Mouse (Mus musculus) liver, embryonic 16.5 days (tissue): ENCODE results near the gene Ros1. TPM values are rescaled to one million over a fixed set of nuclear protein-coding genes. Genes with fewer than 3 reads are reported as not detected.
A peak's percentile ranks its signal among the peaks of the same experiment; 100 is the strongest.

Source experiments
- ATAC-seq: fragments of 200-750 bp; cut with Nextera tagmentation; 2 replicates; pipeline ENCODE4 v1.8.0; 2017; ENCODE audit warnings: low read depth, mild to moderate bottlenecking, moderate number of reproducible peaks, moderate library complexity
- H3K27ac ChIP-seq: fragments of 300-500 bp; sonication (generic); 2 replicates; pipeline ENCODE4 v1.5.1; 2014; ENCODE audit warnings: mild to moderate bottlenecking, low read length
- H3K27me3 ChIP-seq: fragments of 300-500 bp; sonication (generic); 2 replicates; pipeline ENCODE4 v1.6.1; 2014; ENCODE audit warnings: low read depth, low read length, mixed read lengths; ENCODE audit not compliant: control insufficient read depth, insufficient read depth
- H3K36me3 ChIP-seq: fragments of 300-500 bp; sonication (generic); 2 replicates; pipeline ENCODE4 v1.6.1; 2014; ENCODE audit warnings: mild to moderate bottlenecking; ENCODE audit not compliant: control insufficient read depth, insufficient read depth
- H3K4me1 ChIP-seq: fragments of 300-500 bp; sonication (generic); 2 replicates; pipeline ENCODE4 v1.6.1; 2014; ENCODE audit warnings: low read depth, low read length, mixed read lengths; ENCODE audit not compliant: control insufficient read depth
- H3K4me2 ChIP-seq: fragments of 300-500 bp; sonication (generic); 2 replicates; pipeline ENCODE4 v1.6.1; 2014; ENCODE audit warnings: low read depth, low read length, mixed read lengths
- H3K4me3 ChIP-seq: fragments of 300-500 bp; sonication (generic); 2 replicates; pipeline ENCODE4 v1.5.1; 2014; ENCODE audit warnings: low read depth, mild to moderate bottlenecking, low read length
- H3K9ac ChIP-seq: fragments of 300-500 bp; sonication (generic); 2 replicates; pipeline ENCODE4 v1.6.1; 2014; ENCODE audit warnings: low read depth, low read length
- H3K9me3 ChIP-seq: fragments of 300-500 bp; sonication (generic); replicated peaks from 2 replicates; pipeline ENCODE4 v1.6.1; 2016; ENCODE audit warnings: low read length; ENCODE audit not compliant: control insufficient read depth
- WGBS: fragments of 180-500 bp; shearing (Covaris S2); extraction: QIAGEN DNeasy Blood & Tissue Kit; methylation state at CpG from one replicate; pipeline ENCODE4 v1.1.7; 2014; ENCODE audit not compliant: insufficient replicate concordance; 5-methylcytosine and 5-hydroxymethylcytosine counted together
- microRNA-seq: library from miRNA; unstranded; fragments of <30 nt; microRNA quantifications from one replicate; pipeline ENCODE4, GENCODE M21; 2016
- polyA plus RNA-seq: library from polyadenylated mRNA; unstranded; fragments of >200 nt; fragmentation: Nextera tagmentation; extraction: Ambion mirVana; gene quantifications from 2 replicates; pipeline ENCODE4 v1.2.1, GENCODE M21; 2015

The Ros1 gene
- polyA plus RNA-seq, 1 experiment from 2014 or later, result 0.04 TPM

- Histone ChIP-seq H3K36me3 (no peaks in the 10 kb centered on the region), H3K4me3 (no peak overlapping the region), H3K27me3 (peaks cover 57% of the 10 kb centered on the region), H3K9me3 (no peaks in the 10 kb centered on the region), H3K4me2 (peak overlapping the region; percentile 43; the same call in 1 of the 2 replicates), H3K27ac (no peak overlapping the region), H3K9ac (no peak overlapping the region), H3K4me1 (no peaks in the 10 kb centered on the region)
- ATAC-seq, result no peak
- 2% methylated on average over 14 of the region's 15 CpGs for WGBS
Measured at GRCm38 (mm10) chr10:52021736-52022394, 173.2 kb downstream of the Ros1 start.

- H3K4me3 ChIP-seq, result no peak overlapping the region
- no peaks in the 10 kb centered on the region for H3K9me3 ChIP-seq
- H3K36me3 ChIP-seq, result no peaks in the 10 kb centered on the region
- no peak overlapping the region for H3K27ac ChIP-seq
- ATAC-seq, result no peak
- H3K9ac ChIP-seq, result no peak overlapping the region
- H3K4me2 ChIP-seq, result no peak overlapping the region
- H3K4me1 ChIP-seq, result no peaks in the 10 kb centered on the region
- peaks cover 54% of the 10 kb centered on the region for H3K27me3 ChIP-seq
- 3% methylated on average over 9 of the region's 9 CpGs for WGBS
Measured at GRCm38 (mm10) chr10:52021231-52021630, 173.8 kb downstream of the Ros1 start.

DNA sequence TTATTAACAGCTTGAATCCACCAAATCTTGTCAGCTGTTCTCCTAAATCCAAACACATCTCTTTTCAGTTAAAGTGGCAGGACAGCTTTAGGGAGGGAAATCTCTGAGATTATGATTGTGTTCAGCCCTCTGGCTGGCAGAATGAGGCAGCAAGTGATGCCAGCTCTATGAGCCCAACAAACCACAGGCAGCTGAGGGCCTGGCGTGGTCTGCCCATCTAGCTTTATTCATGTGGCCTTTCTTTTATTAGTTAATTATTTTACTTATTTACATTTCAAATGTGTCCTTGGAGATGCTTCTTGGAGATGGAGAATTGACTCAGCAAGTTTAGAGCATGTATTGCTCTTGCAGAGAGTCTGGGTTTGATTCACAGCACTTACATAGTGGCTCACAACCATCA is 176.6 kb downstream of the Ros1 start:
- 36% methylated on average over 1 of the region's 1 CpGs for WGBS
- no peaks in the 10 kb centered on the region for H3K36me3 ChIP-seq
- H3K4me1 ChIP-seq, result no peaks in the 10 kb centered on the region
- H3K27ac ChIP-seq, result no peak overlapping the region
- H3K9me3 ChIP-seq, result no peaks in the 10 kb centered on the region
- no peak for ATAC-seq
- no peak overlapping the region for H3K4me2 ChIP-seq
- H3K27me3 ChIP-seq, result peaks cover 31% of the 10 kb centered on the region
- H3K9ac ChIP-seq, result no peak overlapping the region
- no peak overlapping the region for H3K4me3 ChIP-seq

Small RNA genes within 50 kb of the gene (microRNA-seq; reads per million reads assigned to microRNA genes)
- not detected for gene Gm24084

Other genes with a start within 250 kb of the Ros1 start
- 0.21 and 0.48 TPM in 2 replicates for gene Vgll2, start 172.7 kb downstream of the Ros1 start, polyA plus RNA-seq
- gene Dcbld1, start 38.4 kb upstream of the Ros1 start, polyA plus RNA-seq, result 4.2 and 4.4 TPM in 2 replicates
- not detected in 2 replicates for gene Gm26741, start 163.5 kb upstream of the Ros1 start, polyA plus RNA-seq
- gene Gopc, start 186.9 kb upstream of the Ros1 start, polyA plus RNA-seq, result 4.7 and 5.0 TPM in 2 replicates
- 0.14 TPM in 1 of 2 replicates, not detected in the other for gene Nepn, start 193.7 kb upstream of the Ros1 start, polyA plus RNA-seq
- 4.1 and 4.3 TPM in 2 replicates for gene Nus1, start 222.3 kb upstream of the Ros1 start, polyA plus RNA-seq